Mouse (Mus musculus): Measurements from ENCODE around the gene Arhgef11.

The Arhgef11 gene

GRCm38 (mm10) chr3:87763202-87763601 lies 145.8 kb downstream of the Arhgef11 start:
- no peak for DNase-seq

GRCm38 (mm10) chr3:87763683-87764289 lies 146.4 kb downstream of the Arhgef11 start:
- DNase-seq: no peak

GRCm38 (mm10) chr3:87764506-87764905 lies 147.1 kb downstream of the Arhgef11 start:
- DNase-seq: no peak

DNA sequence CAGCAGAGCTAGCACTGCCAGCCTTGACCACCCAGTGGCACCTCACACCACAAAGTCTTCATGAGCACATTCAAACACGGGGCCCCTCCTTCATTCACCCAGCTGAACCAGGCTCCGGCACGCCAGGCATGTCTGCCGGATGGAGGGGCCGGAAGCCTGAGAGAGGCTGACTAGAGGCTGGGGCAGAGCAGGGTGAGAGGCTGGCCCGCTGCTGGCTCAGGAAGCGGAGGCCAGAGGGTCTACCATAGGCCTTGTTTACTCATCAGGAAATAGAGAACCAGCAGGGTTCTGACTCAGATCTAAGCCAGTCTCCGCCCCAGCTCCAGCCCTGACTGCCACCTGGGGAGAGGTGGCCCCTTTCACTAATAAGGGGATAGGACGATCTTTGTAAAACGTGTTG lies 147.7 kb downstream of the Arhgef11 start:
- no peak for DNase-seq

DNA sequence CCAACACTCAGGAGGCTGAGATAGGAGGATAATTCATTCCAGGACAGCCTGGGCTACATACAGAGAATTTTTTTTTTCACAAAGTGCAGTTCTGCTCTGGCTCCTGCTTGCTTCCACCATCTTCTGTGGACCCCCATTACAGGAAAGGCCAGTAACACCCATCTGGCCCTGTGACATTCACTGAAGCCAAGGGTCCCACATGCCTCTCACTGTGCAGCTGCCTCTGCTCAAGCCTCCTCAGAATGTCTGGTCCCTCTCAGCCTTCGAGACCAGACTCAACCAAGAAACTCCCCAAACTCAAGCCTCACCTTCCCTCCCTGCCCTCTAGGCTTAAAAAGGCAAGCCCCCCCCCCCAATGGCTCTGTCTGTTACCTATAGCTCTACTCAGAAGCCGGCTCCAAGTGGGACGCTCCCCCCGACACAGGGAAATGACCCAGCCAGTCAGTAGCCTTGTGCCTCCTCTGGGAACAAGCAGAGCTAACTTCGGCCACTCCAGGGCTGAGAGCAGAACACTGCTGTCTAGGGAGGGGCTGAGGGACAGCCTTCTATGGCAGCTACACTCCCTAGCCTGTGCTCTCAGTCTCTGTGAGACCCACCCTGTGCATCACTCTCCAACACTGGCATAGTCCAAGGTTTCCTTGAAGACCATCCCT lies 148.4 kb downstream of the Arhgef11 start:
- no peak for DNase-seq

DNA sequence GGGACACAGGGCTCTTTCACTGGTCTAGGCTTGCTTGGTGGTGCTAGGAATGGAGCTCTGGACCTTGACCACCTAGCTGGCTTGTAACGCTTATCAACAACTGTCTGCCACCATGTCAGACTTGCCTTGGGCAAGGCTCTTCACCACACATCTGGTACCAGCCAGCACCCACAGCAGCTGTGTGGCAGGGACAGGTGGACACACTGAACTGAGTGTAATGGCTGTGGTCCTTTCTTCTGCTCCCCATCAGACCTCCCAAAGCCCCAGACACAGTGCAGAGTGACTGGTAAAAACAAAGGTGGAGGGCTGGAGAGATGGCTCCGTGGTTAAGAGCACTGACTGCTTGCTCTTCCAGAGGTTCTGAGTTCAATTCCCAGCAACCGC lies 148.9 kb downstream of the Arhgef11 start:
- no peak for DNase-seq

- DNase-seq: no peak
Measured at GRCm38 (mm10) chr3:87767764-87768163, 150.4 kb downstream of the Arhgef11 start.

- DNase-seq: no peak
Measured at GRCm38 (mm10) chr3:87768431-87768830, 151.1 kb downstream of the Arhgef11 start.

DNA sequence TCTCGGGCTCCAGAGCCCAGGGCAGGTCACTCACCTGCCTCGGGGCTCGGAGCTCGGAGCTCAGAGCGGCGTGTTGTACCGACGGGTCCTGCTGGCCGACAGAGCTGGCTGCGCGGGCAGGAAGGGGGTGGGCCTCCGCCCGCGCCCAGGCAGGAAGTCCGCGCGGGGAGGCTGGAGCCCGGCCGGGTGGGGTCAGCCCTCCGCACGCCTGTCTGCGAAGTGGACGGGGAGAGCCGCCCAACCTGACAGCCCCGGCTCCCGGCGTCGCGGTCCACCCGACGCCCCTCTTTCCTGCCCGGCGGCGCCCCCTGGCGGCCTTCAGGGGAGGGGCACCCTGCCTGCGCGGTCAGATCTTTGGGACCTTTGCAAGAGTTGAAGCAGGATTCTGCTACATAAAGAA lies 151.5 kb downstream of the Arhgef11 start:
- DNase-seq: no peak

DNA sequence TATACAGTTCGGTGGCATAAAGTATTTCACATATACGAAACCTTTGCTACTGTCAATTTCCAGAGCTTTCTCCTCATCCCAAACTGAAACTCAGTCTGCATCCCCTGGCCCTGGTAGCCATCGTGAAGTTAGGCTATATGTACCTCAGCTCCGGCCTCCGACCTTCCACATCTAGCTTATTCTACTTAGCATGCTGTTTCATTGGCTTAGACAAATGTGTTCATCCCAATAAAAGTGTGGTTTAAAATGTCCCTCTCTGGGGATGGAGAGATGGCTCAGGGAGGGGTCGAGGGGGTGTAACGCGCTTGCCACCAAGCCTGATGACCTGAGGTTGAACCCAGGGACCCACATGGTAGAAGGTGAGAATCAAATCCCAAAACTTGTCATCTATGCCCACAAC lies 152.1 kb downstream of the Arhgef11 start:
- no peak for DNase-seq

GRCm38 (mm10) chr3:87770280-87770679 lies 152.9 kb downstream of the Arhgef11 start:
- peak; percentile 57 for DNase-seq

GRCm38 (mm10) chr3:87771088-87771487 lies 153.7 kb downstream of the Arhgef11 start:
- no peak for DNase-seq

GRCm38 (mm10) chr3:87778283-87778682 lies 160.9 kb downstream of the Arhgef11 start:
- no peak for DNase-seq

DNA sequence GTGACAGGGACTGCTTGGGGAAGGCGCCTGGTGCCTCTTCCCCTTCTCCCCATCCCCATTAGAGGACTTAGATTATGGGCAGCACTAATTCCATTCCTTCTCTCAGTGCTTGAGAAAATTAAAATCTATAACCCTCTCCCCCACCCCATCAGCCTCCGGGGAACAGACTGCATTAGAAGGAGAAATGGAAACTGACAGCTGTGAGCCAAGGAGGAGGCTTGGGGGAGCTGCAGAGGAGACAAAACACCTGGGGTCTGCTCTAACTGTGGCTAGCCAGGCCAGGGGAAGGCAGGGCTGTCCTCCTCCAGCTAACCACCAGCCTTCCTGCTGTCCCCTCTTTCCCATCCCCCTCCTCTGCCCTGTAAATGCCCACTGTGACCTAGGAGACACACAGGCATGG lies 161.7 kb downstream of the Arhgef11 start:
- DNase-seq: no peak

DNA sequence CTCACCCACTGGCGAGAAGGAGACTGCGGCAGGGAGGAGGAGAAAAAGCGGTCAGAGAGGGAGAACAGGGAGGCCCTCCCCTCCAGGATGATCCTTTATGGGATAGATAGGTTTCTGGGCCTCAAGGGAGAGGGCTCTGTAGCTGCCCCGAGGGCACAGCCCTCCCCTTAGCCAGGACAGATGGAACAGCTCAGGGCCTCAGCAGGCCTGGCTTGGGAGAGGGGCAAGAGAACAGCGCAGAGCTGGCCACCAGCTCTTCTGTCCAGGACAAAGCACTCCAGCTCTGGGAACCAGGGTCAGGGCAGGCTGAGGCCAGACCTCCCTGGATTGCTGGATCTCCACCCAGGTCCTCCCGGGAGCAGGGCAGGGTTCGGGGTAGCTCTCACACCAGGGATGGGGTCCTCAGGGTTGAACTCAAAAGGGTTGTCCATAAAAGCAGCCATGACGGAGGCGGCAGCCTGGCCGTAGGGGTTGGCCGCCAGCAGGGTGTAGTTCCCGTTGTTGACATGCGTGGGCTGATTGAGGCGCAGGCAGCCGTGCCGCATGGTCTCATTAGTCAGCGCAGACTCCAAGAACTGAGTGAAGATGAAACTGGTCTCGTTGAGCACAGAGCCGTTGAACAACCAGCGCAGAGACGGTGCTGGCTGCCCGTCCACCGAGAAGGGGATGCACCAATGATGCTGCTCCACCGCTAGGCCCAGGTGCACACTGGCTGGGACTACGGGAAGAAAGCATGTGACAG lies 166.1 kb downstream of the Arhgef11 start:
- DNase-seq: no peak

- DNase-seq: no peak
Measured at GRCm38 (mm10) chr3:87785156-87785555, 167.8 kb downstream of the Arhgef11 start.

DNA sequence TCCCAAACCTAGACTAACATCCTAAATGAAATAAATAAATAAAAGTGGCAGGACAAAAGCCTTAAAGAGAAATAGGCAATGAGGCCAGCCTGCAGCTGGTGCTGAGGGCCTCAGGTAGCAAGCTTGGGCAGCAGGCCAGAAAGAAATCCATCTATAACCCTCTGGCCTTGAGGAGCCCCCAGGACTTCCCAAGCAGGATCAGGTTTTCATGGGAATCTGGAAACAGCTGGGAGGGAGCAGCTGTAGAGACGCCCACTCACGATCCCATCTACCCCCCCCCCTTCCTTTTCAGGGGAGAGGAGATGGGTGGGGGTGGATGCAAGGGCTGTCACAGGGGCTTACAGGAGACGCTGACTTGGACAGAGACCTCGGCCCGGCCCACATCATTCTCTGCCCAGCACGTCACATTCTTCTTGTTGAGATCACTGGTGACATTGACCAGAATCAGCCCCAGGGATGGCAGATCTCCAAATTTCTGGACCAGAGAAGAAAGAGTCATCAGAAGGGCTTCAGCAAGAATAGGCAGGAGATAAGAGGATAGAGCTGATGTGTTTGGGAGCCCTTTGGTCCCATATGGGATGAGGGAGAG lies 168.4 kb downstream of the Arhgef11 start:
- DNase-seq: no peak

Data from cerebellum, adult 9-10 months (tissue).